Mouse (Mus musculus): ENCODE results near the gene Crb2. TPM values are rescaled to one million over a fixed set of nuclear protein-coding genes. Genes with fewer than 3 reads are reported as not detected.

The Crb2 gene
- polyA plus RNA-seq, 1 experiment from 2014 or later, result 1.5 TPM

- Histone ChIP-seq H3K4me2 (no peak overlapping the region), H3K27ac (ENCODE audit: low read depth) (no peak overlapping the region), H3K36me3 (ENCODE audit: insufficient read depth) (no peaks in the 10 kb centered on the region), H3K9ac (no peak overlapping the region), H3K4me3 (ENCODE audit: low read depth, low read length) (no peak overlapping the region), H3K9me3 (ENCODE audit: low read depth, low read length) (no peaks in the 10 kb centered on the region), H3K4me1 (ENCODE audit: insufficient read depth) (no peaks in the 10 kb centered on the region), H3K27me3 (ENCODE audit: insufficient read depth, low read length) (no peaks in the 10 kb centered on the region)
- 14% methylated on average over 5 of the region's 5 CpGs for WGBS
- ATAC-seq (ENCODE audit: insufficient read depth) (no peak), DNase-seq (no peak)
- no peak for TF ChIP-seq CTCF (IDR thresholded peaks at IDR 0.05; ENCODE audit: low read depth)
Observed at GRCm38 (mm10) chr2:37818761-37819525, 42.9 kb downstream of the Crb2 start.

- 42% methylated on average over 4 of the region's 4 CpGs for WGBS
- DNase-seq, result no peak
- ATAC-seq (ENCODE audit: insufficient read depth), result no peak
- no peaks in the 10 kb centered on the region for H3K4me1 ChIP-seq (ENCODE audit: insufficient read depth)
- H3K4me2 ChIP-seq, result no peak overlapping the region
- H3K9ac ChIP-seq, result no peak overlapping the region
- no peak overlapping the region for H3K27ac ChIP-seq (ENCODE audit: low read depth)
- no peaks in the 10 kb centered on the region for H3K9me3 ChIP-seq (ENCODE audit: low read depth, low read length)
- no peak overlapping the region for H3K4me3 ChIP-seq (ENCODE audit: low read depth, low read length)
- no peaks in the 10 kb centered on the region for H3K27me3 ChIP-seq (ENCODE audit: insufficient read depth, low read length)
- H3K36me3 ChIP-seq (ENCODE audit: insufficient read depth), result no peaks in the 10 kb centered on the region
- TF ChIP-seq CTCF (IDR thresholded peaks at IDR 0.05; ENCODE audit: low read depth), result no peak
Observed at GRCm38 (mm10) chr2:37819526-37820152, 43.6 kb downstream of the Crb2 start.

- Histone ChIP-seq H3K9ac (no peak overlapping the region), H3K4me2 (no peak overlapping the region), H3K27me3 (ENCODE audit: insufficient read depth, low read length) (no peaks in the 10 kb centered on the region), H3K36me3 (ENCODE audit: insufficient read depth) (peaks cover 8% of the 10 kb centered on the region; the same call in 1 of the 2 replicates), H3K4me1 (ENCODE audit: insufficient read depth) (no peaks in the 10 kb centered on the region), H3K27ac (ENCODE audit: low read depth) (no peak overlapping the region), H3K9me3 (ENCODE audit: low read depth, low read length) (no peaks in the 10 kb centered on the region), H3K4me3 (ENCODE audit: low read depth, low read length) (no peak overlapping the region)
- TF ChIP-seq CTCF (IDR thresholded peaks at IDR 0.05; ENCODE audit: low read depth), result no peak
- ATAC-seq (ENCODE audit: insufficient read depth) (no peak), DNase-seq (no peak)
- WGBS, result 72% methylated on average over 5 of the region's 5 CpGs
Observed at GRCm38 (mm10) chr2:37822122-37822521, 46.1 kb downstream of the Crb2 start.

- H3K4me1 ChIP-seq (ENCODE audit: insufficient read depth), result no peaks in the 10 kb centered on the region
- no peak overlapping the region for H3K9ac ChIP-seq
- no peak for TF ChIP-seq CTCF (IDR thresholded peaks at IDR 0.05; ENCODE audit: low read depth)
- H3K4me2 ChIP-seq, result no peak overlapping the region
- H3K4me3 ChIP-seq (ENCODE audit: low read depth, low read length), result no peak overlapping the region
- H3K9me3 ChIP-seq (ENCODE audit: low read depth, low read length), result no peaks in the 10 kb centered on the region
- no peak for ATAC-seq (ENCODE audit: insufficient read depth)
- no peaks in the 10 kb centered on the region for H3K27me3 ChIP-seq (ENCODE audit: insufficient read depth, low read length)
- H3K27ac ChIP-seq (ENCODE audit: low read depth), result no peak overlapping the region
- H3K36me3 ChIP-seq (ENCODE audit: insufficient read depth), result peaks cover 8% of the 10 kb centered on the region; the same call in 1 of the 2 replicates
- WGBS, result 67% methylated on average over 2 of the region's 2 CpGs
- DNase-seq, result no peak
Observed at GRCm38 (mm10) chr2:37823826-37824225, 47.8 kb downstream of the Crb2 start.

GRCm38 (mm10) chr2:37829758-37830275 lies 53.8 kb downstream of the Crb2 start:
- no peak for TF ChIP-seq CTCF (IDR thresholded peaks at IDR 0.05; ENCODE audit: low read depth)
- Histone ChIP-seq H3K4me2 (no peak overlapping the region), H3K9ac (no peak overlapping the region), H3K9me3 (ENCODE audit: low read depth, low read length) (no peaks in the 10 kb centered on the region), H3K36me3 (ENCODE audit: insufficient read depth) (peaks cover 8% of the 10 kb centered on the region; the same call in 1 of the 2 replicates), H3K4me3 (ENCODE audit: low read depth, low read length) (no peak overlapping the region), H3K4me1 (ENCODE audit: insufficient read depth) (no peaks in the 10 kb centered on the region), H3K27me3 (ENCODE audit: insufficient read depth, low read length) (no peaks in the 10 kb centered on the region), H3K27ac (ENCODE audit: low read depth) (no peak overlapping the region)
- 51% methylated on average over 8 of the region's 9 CpGs for WGBS
- no peak for DNase-seq
- ATAC-seq (ENCODE audit: insufficient read depth), result 0 out of 2 replicates have a peak, but pooled peaks have one; percentile 41

GRCm38 (mm10) chr2:37832253-37832652 lies 56.2 kb downstream of the Crb2 start:
- Histone ChIP-seq H3K4me2 (no peak overlapping the region), H3K4me1 (ENCODE audit: insufficient read depth) (no peaks in the 10 kb centered on the region), H3K27me3 (ENCODE audit: insufficient read depth, low read length) (no peaks in the 10 kb centered on the region), H3K9ac (no peak overlapping the region), H3K36me3 (ENCODE audit: insufficient read depth) (no peaks in the 10 kb centered on the region), H3K27ac (ENCODE audit: low read depth) (no peak overlapping the region), H3K9me3 (ENCODE audit: low read depth, low read length) (no peaks in the 10 kb centered on the region), H3K4me3 (ENCODE audit: low read depth, low read length) (no peak overlapping the region)
- no peak for TF ChIP-seq CTCF (IDR thresholded peaks at IDR 0.05; ENCODE audit: low read depth)
- DNase-seq (no peak), ATAC-seq (ENCODE audit: insufficient read depth) (no peak)
- 49% methylated on average over 10 of the region's 10 CpGs for WGBS

GRCm38 (mm10) chr2:37836926-37837325 lies 60.9 kb downstream of the Crb2 start:
- no peak for ATAC-seq (ENCODE audit: insufficient read depth)
- no peak for DNase-seq
- Histone ChIP-seq H3K9ac (no peak overlapping the region), H3K9me3 (ENCODE audit: low read depth, low read length) (no peaks in the 10 kb centered on the region), H3K36me3 (ENCODE audit: insufficient read depth) (no peaks in the 10 kb centered on the region), H3K27me3 (ENCODE audit: insufficient read depth, low read length) (no peaks in the 10 kb centered on the region), H3K4me3 (ENCODE audit: low read depth, low read length) (no peak overlapping the region), H3K4me2 (no peak overlapping the region), H3K27ac (ENCODE audit: low read depth) (no peak overlapping the region), H3K4me1 (ENCODE audit: insufficient read depth) (no peaks in the 10 kb centered on the region)
- TF ChIP-seq CTCF (IDR thresholded peaks at IDR 0.05; ENCODE audit: low read depth), result no peak
- 84% methylated on average over 3 of the region's 3 CpGs for WGBS

All from lung, embryonic 14.5 days (tissue).